Mouse (Mus musculus): ENCODE measurements around the gene Zfand3. TPM values are rescaled to one million over a fixed set of nuclear protein-coding genes. Genes with fewer than 3 reads are reported as not detected.

Zfand3 gene
- total and polyA plus RNA-seq, 3 experiments: 23.2 to 44.0 (median 23.5) TPM

GRCm38 (mm10) chr17:30135890-30136289 is 131.4 kb downstream of the Zfand3 start:
- no peak overlapping the region for H3K4me3 ChIP-seq (replicated peaks in 1 of 3; ENCODE audit: low read depth in 2 of 3, low read length in 2 of 3, poor library complexity in 1 of 3)
- no peak overlapping the region for H3K27ac ChIP-seq (ENCODE audit: insufficient read depth, low read depth)
- peaks cover 0 to 4% of the 10 kb centered on the region in 2 experiments; a peak in 1 of 4 replicates for H3K4me1 ChIP-seq (ENCODE audit: control insufficient read depth in 1 of 2, insufficient read depth in 2 of 2)
- no peak overlapping the region for H3K4me2 ChIP-seq (ENCODE audit: insufficient read depth, low read depth, poor library complexity, severe bottlenecking)
- H3K36me3 ChIP-seq (replicated peaks in 1 of 2; ENCODE audit: control insufficient read depth in 1 of 2, insufficient read depth in 1 of 2, low read length in 1 of 2): peaks cover 7 to 42% of the 10 kb centered on the region in 2 experiments
- H3K27me3 ChIP-seq (replicated peaks): no peaks in the 10 kb centered on the region
- no peaks in the 10 kb centered on the region for H3K9me3 ChIP-seq (replicated peaks; ENCODE audit: low read length)
- no peak overlapping the region for H3K9ac ChIP-seq (ENCODE audit: insufficient read depth, low read depth)
- dilution Hi-C loops (cut with MboI; ENCODE audit: extremely low pct_ligation_motif_present, extremely low pct_unique_long_range_greater_than_20kb, low sequenced_read_pairs) (no loop called here), in situ Hi-C loops (cut with MboI; ENCODE audit: low pct_ligation_motif_present, low pct_unique_long_range_greater_than_20kb, low sequenced_read_pairs) (no loop called here)
- no peak for TF ChIP-seq EP300 (IDR thresholded peaks at IDR 0.05; ENCODE audit: low read length)
- TF ChIP-seq ZKSCAN1 (IDR thresholded peaks at IDR 0.05; ENCODE audit: borderline replicate concordance, low read depth, low read length): no peak
- TF ChIP-seq CTCF (conservative IDR thresholded peaks at IDR 0.05 in 1 of 2, IDR thresholded peaks at IDR 0.05 in 1 of 2; ENCODE audit: low read depth in 2 of 2, low read length in 2 of 2): no peak
- TF ChIP-seq MEF2A (IDR thresholded peaks at IDR 0.05; ENCODE audit: borderline replicate concordance, low read depth, low read length): no peak
- no peak for TF ChIP-seq PAX5 (IDR thresholded peaks at IDR 0.05; ENCODE audit: low read length)
- TF ChIP-seq USF1 (IDR thresholded peaks at IDR 0.05; ENCODE audit: low read depth, low read length): no peak
- no peak for TF ChIP-seq CHD1 (IDR thresholded peaks at IDR 0.05; ENCODE audit: low read depth, low read length)
- TF ChIP-seq NELFE (IDR thresholded peaks at IDR 0.05; ENCODE audit: low read depth, low read length): no peak
- TF ChIP-seq MYC (IDR thresholded peaks at IDR 0.05; ENCODE audit: low read depth, low read length): no peak
- H3K79me2 ChIP-seq (replicated peaks; ENCODE audit: control insufficient read depth, extremely low read depth, insufficient read depth, poor library complexity, severe bottlenecking): no peaks in the 10 kb centered on the region
- DNase-seq (ENCODE audit: extremely low read depth): no peak

DNA sequence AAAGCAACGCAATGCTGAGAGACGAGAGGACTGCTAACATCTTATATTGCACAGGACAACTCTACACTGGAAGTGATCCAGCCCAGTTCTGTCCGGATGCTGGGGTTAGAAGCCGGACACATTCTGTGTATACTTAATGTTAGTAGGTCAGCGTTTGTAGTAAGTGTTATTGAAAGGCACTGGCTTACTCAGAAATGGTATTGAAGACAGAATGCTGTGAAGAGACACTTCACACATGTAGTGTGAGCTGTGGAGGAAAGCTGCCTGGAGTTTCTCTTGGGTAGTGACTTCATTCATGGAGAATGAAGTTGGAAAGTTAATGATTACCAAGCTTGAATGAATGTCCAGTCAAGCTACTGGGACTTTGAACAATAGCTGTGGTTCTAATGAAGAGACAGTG is 132.2 kb downstream of the Zfand3 start:
- no peak overlapping the region for H3K9ac ChIP-seq (ENCODE audit: insufficient read depth, low read depth)
- H3K9me3 ChIP-seq (replicated peaks; ENCODE audit: low read length): no peaks in the 10 kb centered on the region
- TF ChIP-seq SMC3 (IDR thresholded peaks at IDR 0.05; ENCODE audit: low read depth, low read length) (no peak), ELF1 (IDR thresholded peaks at IDR 0.05; ENCODE audit: low read depth, low read length) (no peak), ZNF384 (IDR thresholded peaks at IDR 0.05; ENCODE audit: low read depth, low read length) (no peak), SIN3A (IDR thresholded peaks at IDR 0.05; ENCODE audit: low read length) (no peak), UBTF (IDR thresholded peaks at IDR 0.05; ENCODE audit: low read depth, low read length) (no peak), KAT2A (IDR thresholded peaks at IDR 0.05; ENCODE audit: insufficient replicate concordance, low read length) (no peak), POLR2AphosphoS2 (IDR thresholded peaks at IDR 0.05; ENCODE audit: low read depth, low read length) (no peak), CHD2 (IDR thresholded peaks at IDR 0.05; ENCODE audit: low read length) (no peak), BHLHE40 (IDR thresholded peaks at IDR 0.05; ENCODE audit: low read depth, low read length) (no peak), TCF12 (IDR thresholded peaks at IDR 0.05; ENCODE audit: low read depth, low read length) (no peak), MAX (IDR thresholded peaks at IDR 0.05; ENCODE audit: low read length) (no peak), HCFC1 (IDR thresholded peaks at IDR 0.05; ENCODE audit: low read depth, low read length) (no peak), ZC3H11A (IDR thresholded peaks at IDR 0.05; ENCODE audit: low read depth, low read length) (no peak), MAZ (IDR thresholded peaks at IDR 0.05; ENCODE audit: low read depth, low read length) (no peak), RAD21 (IDR thresholded peaks at IDR 0.05; ENCODE audit: low read depth, low read length) (no peak), ZMIZ1 (IDR thresholded peaks at IDR 0.05; ENCODE audit: low read depth, low read length) (no peak)
- H3K27me3 ChIP-seq (replicated peaks): no peaks in the 10 kb centered on the region
- H3K36me3 ChIP-seq (replicated peaks in 1 of 2; ENCODE audit: control insufficient read depth in 1 of 2, insufficient read depth in 1 of 2, low read length in 1 of 2): peaks cover 7 to 40% of the 10 kb centered on the region in 2 experiments
- H3K4me1 ChIP-seq (ENCODE audit: control insufficient read depth in 1 of 2, insufficient read depth in 2 of 2): peaks cover 0 to 4% of the 10 kb centered on the region in 2 experiments; a peak in 1 of 4 replicates
- no peak for DNase-seq (ENCODE audit: extremely low read depth)
- dilution Hi-C loops (cut with MboI; ENCODE audit: extremely low pct_ligation_motif_present, extremely low pct_unique_long_range_greater_than_20kb, low sequenced_read_pairs) (no loop called here), in situ Hi-C loops (cut with MboI; ENCODE audit: low pct_ligation_motif_present, low pct_unique_long_range_greater_than_20kb, low sequenced_read_pairs) (no loop called here)
- no peaks in the 10 kb centered on the region for H3K79me2 ChIP-seq (replicated peaks; ENCODE audit: control insufficient read depth, extremely low read depth, insufficient read depth, poor library complexity, severe bottlenecking)
- no peak overlapping the region for H3K4me3 ChIP-seq (replicated peaks in 1 of 3; ENCODE audit: low read depth in 2 of 3, low read length in 2 of 3, poor library complexity in 1 of 3)
- no peak overlapping the region for H3K27ac ChIP-seq (ENCODE audit: insufficient read depth, low read depth)
- no peak overlapping the region for H3K4me2 ChIP-seq (ENCODE audit: insufficient read depth, low read depth, poor library complexity, severe bottlenecking)
